Mouse (Mus musculus): ENCODE results near the gene Lrrc36. TPM values are rescaled to one million over a fixed set of nuclear protein-coding genes. Genes with fewer than 3 reads are reported as not detected.

Gene Lrrc36
- total and polyA plus RNA-seq, 3 experiments: 0.06 TPM; not detected in 2

GRCm38 (mm10) chr8:105489281-105489680, 75.9 kb downstream of the Lrrc36 start:
- TF ChIP-seq MAX (IDR thresholded peaks at IDR 0.05; ENCODE audit: low read length) (no peak), E2F4 (IDR thresholded peaks at IDR 0.05; ENCODE audit: borderline replicate concordance, low read depth, low read length) (no peak), POLR2AphosphoS5 (IDR thresholded peaks at IDR 0.05; ENCODE audit: borderline replicate concordance, low read depth, low read length) (no peak), POLR2A (IDR thresholded peaks at IDR 0.05; ENCODE audit: control insufficient read depth in 1 of 2, insufficient read depth in 1 of 2, low read depth in 1 of 2, low read length in 2 of 2, poor library complexity in 1 of 2) (no peak), NELFE (IDR thresholded peaks at IDR 0.05; ENCODE audit: low read depth, low read length) (no peak), TBP (IDR thresholded peaks at IDR 0.05; ENCODE audit: low read depth, low read length) (no peak), POLR2AphosphoS2 (IDR thresholded peaks at IDR 0.05; ENCODE audit: low read length) (no peak), SMC3 (IDR thresholded peaks at IDR 0.05; ENCODE audit: low read depth, low read length) (no peak), MXI1 (IDR thresholded peaks at IDR 0.05; ENCODE audit: low read depth, low read length) (no peak), CHD2 (IDR thresholded peaks at IDR 0.05; ENCODE audit: low read length) (no peak), MAZ (IDR thresholded peaks at IDR 0.05; ENCODE audit: low read depth, low read length) (no peak), TCF12 (IDR thresholded peaks at IDR 0.05; ENCODE audit: low read depth, low read length) (no peak), MYC (IDR thresholded peaks at IDR 0.05; ENCODE audit: low read depth, low read length) (no peak), GABPA (IDR thresholded peaks at IDR 0.05; ENCODE audit: low read depth, low read length) (no peak)
- Histone ChIP-seq H3K79me2 (ENCODE audit: control insufficient read depth, insufficient read depth, low read length, poor library complexity) (no peaks in the 10 kb centered on the region), H3K27ac (ENCODE audit: control insufficient read depth, low read depth, low read length) (no peak overlapping the region), H3K27me3 (ENCODE audit: control insufficient read depth in 1 of 2, insufficient read depth in 2 of 2, low read length in 2 of 2) (no peaks in the 10 kb centered on the region), H3K4me1 (ENCODE audit: control insufficient read depth in 1 of 2, insufficient read depth in 2 of 2, low read length in 2 of 2) (peaks cover 0 to 6% of the 10 kb centered on the region in 2 experiments; a peak in 2 of 4 replicates), H3K9ac (ENCODE audit: control insufficient read depth, low read depth, low read length, poor library complexity, severe bottlenecking) (no peak overlapping the region), H3K4me3 (ENCODE audit: control insufficient read depth in 1 of 2, insufficient read depth in 1 of 2, low read depth in 2 of 2, low read length in 2 of 2) (no peak overlapping the region), H3K36me3 (ENCODE audit: control insufficient read depth in 1 of 2, insufficient read depth in 2 of 2, low read length in 2 of 2) (no peaks in the 10 kb centered on the region), H3K9me3 (replicated peaks; ENCODE audit: insufficient read depth, low read length) (no peaks in the 10 kb centered on the region)
- DNase-seq (ENCODE audit: low read depth, low spot score): no peak

DNA sequence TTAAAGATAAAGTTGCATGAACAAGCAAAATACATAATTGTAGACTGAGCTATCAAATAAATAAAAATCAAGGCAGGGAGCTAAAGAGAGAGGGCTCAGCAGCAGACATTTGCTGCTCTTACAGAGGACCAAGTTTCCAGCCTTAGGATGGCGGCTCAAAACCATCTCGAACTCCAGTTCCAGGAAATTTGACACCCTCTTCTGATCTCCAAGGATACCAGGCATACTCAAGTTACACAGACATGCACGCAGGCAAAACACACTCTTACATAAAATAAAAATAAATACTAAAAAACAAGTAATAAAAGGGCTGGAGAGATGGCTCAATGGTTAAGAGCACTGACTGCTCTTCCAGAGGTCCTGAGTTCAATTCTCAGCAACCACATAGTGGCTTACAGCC, 80.1 kb downstream of the Lrrc36 start:
- Histone ChIP-seq H3K27ac (ENCODE audit: control insufficient read depth, low read depth, low read length) (no peak overlapping the region), H3K27me3 (ENCODE audit: control insufficient read depth in 1 of 2, insufficient read depth in 2 of 2, low read length in 2 of 2) (no peaks in the 10 kb centered on the region)

GRCm38 (mm10) chr8:105494566-105494965, 81.2 kb downstream of the Lrrc36 start:
- no peaks in the 10 kb centered on the region for H3K27me3 ChIP-seq (ENCODE audit: control insufficient read depth in 1 of 2, insufficient read depth in 2 of 2, low read length in 2 of 2)
- TF ChIP-seq RAD21 (IDR thresholded peaks at IDR 0.05; ENCODE audit: low read depth, low read length) (no peak), MYB (IDR thresholded peaks at IDR 0.05; ENCODE audit: low read depth, low read length) (no peak), POLR2A (IDR thresholded peaks at IDR 0.05; ENCODE audit: control insufficient read depth in 1 of 2, insufficient read depth in 1 of 2, low read depth in 1 of 2, low read length in 2 of 2, poor library complexity in 1 of 2) (no peak), MYC (IDR thresholded peaks at IDR 0.05; ENCODE audit: low read depth, low read length) (no peak), NRF1 (IDR thresholded peaks at IDR 0.05; ENCODE audit: insufficient read depth, low read depth, low read length, poor library complexity, severe bottlenecking) (no peak), SMC3 (IDR thresholded peaks at IDR 0.05; ENCODE audit: low read depth, low read length) (no peak)
- no peak for DNase-seq (ENCODE audit: low read depth, low spot score)
- no peak overlapping the region for H3K4me3 ChIP-seq (ENCODE audit: control insufficient read depth in 1 of 2, insufficient read depth in 1 of 2, low read depth in 2 of 2, low read length in 2 of 2)
- peaks cover 0 to 10% of the 10 kb centered on the region in 2 experiments; a peak in 2 of 4 replicates for H3K36me3 ChIP-seq (ENCODE audit: control insufficient read depth in 1 of 2, insufficient read depth in 2 of 2, low read length in 2 of 2)
- no peak overlapping the region for H3K27ac ChIP-seq (ENCODE audit: control insufficient read depth, low read depth, low read length)
- peaks cover 4 to 20% of the 10 kb centered on the region in 2 experiments for H3K4me1 ChIP-seq (ENCODE audit: control insufficient read depth in 1 of 2, insufficient read depth in 2 of 2, low read length in 2 of 2)
- H3K79me2 ChIP-seq (ENCODE audit: control insufficient read depth, insufficient read depth, low read length, poor library complexity): peaks cover 4% of the 10 kb centered on the region
- H3K9me3 ChIP-seq (replicated peaks; ENCODE audit: insufficient read depth, low read length): no peaks in the 10 kb centered on the region
- no peak overlapping the region for H3K9ac ChIP-seq (ENCODE audit: control insufficient read depth, low read depth, low read length, poor library complexity, severe bottlenecking)

More for the DNA sequence above, 80.1 kb downstream of the Lrrc36 start:
- Histone ChIP-seq H3K79me2 (ENCODE audit: control insufficient read depth, insufficient read depth, low read length, poor library complexity) (peaks cover 4% of the 10 kb centered on the region), H3K4me1 (ENCODE audit: control insufficient read depth in 1 of 2, insufficient read depth in 2 of 2, low read length in 2 of 2) (peaks cover 4 to 15% of the 10 kb centered on the region in 2 experiments), H3K9me3 (replicated peaks; ENCODE audit: insufficient read depth, low read length) (no peaks in the 10 kb centered on the region), H3K9ac (ENCODE audit: control insufficient read depth, low read depth, low read length, poor library complexity, severe bottlenecking) (no peak overlapping the region), H3K36me3 (ENCODE audit: control insufficient read depth in 1 of 2, insufficient read depth in 2 of 2, low read length in 2 of 2) (peaks cover 0 to 5% of the 10 kb centered on the region in 2 experiments; a peak in 2 of 4 replicates), H3K4me3 (ENCODE audit: control insufficient read depth in 1 of 2, insufficient read depth in 1 of 2, low read depth in 2 of 2, low read length in 2 of 2) (no peak overlapping the region)
- no peak for DNase-seq (ENCODE audit: low read depth, low spot score)
- no peak for TF ChIP-seq ZMIZ1 (IDR thresholded peaks at IDR 0.05; ENCODE audit: low read depth, low read length)
- TF ChIP-seq ZNF384 (IDR thresholded peaks at IDR 0.05; ENCODE audit: low read depth, low read length): no peak
- TF ChIP-seq E2F4 (IDR thresholded peaks at IDR 0.05; ENCODE audit: borderline replicate concordance, low read depth, low read length): no peak
- TF ChIP-seq TCF12 (IDR thresholded peaks at IDR 0.05; ENCODE audit: low read depth, low read length): no peak
- no peak for TF ChIP-seq POLR2AphosphoS5 (IDR thresholded peaks at IDR 0.05; ENCODE audit: borderline replicate concordance, low read depth, low read length)
- no peak for TF ChIP-seq NELFE (IDR thresholded peaks at IDR 0.05; ENCODE audit: low read depth, low read length)
- TF ChIP-seq NRF1 (IDR thresholded peaks at IDR 0.05; ENCODE audit: insufficient read depth, low read depth, low read length, poor library complexity, severe bottlenecking): no peak
